ENCODE assay signal across 21 mouse cellular contexts in the genomic region with DNA sequence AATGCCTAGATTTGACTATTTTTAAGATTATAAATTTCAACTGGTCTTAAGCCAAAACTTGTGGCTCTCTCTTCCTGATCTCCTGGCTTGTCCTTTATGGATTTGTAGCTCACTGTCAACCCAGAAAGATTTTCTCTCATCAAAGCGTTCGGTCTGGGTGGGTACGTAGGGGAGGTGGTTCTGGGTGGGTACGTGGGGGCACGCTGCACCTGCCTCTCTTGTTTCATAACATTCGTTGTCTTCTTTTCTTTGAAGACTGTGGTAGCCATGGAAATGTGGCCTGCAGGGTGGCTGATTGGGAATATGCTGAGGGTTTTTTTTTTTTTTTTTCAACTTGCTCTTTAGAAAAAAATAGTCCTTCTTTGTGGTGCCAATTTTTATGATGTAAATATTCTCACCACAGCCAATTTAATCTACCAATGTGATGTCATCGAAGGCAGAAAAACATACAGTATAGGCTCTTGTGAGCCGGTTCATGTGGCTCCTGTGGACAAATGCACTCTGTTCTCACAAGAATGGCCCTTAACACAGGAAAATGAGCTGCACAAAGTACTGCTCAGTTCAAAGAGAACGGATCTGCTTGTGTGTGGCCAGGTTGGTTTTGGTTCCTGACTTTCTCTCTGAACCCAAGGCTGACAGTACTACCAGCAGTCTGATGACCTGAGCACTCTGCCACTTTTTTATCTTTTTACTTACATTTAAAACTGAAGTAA. TPM values are rescaled to one million over a fixed set of nuclear protein-coding genes. Genes with fewer than 3 reads are reported as not detected.
DNase-seq lines count a peak whose midpoint lies in the region; ATAC-seq lines count a peak whose summit lies in the region.
"Had no signal": no experiment of that assay in that cellular context is flagged by ENCODE, and none has a peak within 500 bp of the region (broad histone marks: within the 10 kb centered on the region; RNA-seq: fewer than 3 reads in every experiment).

No protein-coding gene starts in this region.

- H3K9me3 ChIP-seq in liver, embryonic 11.5 days (ENCODE audit: control insufficient read depth, low read length): no peaks in the 10 kb centered on the region
- no peaks in the 10 kb centered on the region for H3K9me3 ChIP-seq in liver, embryonic 12.5 days (replicated peaks)
- no peaks in the 10 kb centered on the region for H3K9me3 ChIP-seq in forebrain, embryonic 12.5 days
- H3K9me3 ChIP-seq in hindbrain, embryonic 14.5 days (ENCODE audit: control insufficient read depth, low read length): no peaks in the 10 kb centered on the region
- H3K9me3 ChIP-seq in embryonic facial prominence, embryonic 10.5 days: no peaks in the 10 kb centered on the region
- H3K9me3 ChIP-seq: limb, embryonic 10.5 days; liver, embryonic 13.5 days; lung, embryonic 15.5 days; neural tube, embryonic 15.5 days had no signal

- DNase-seq in liver, embryonic 11.5 days (ENCODE audit: low spot score): peak; percentile 12
- DNase-seq in CD8-positive naive resting alpha-beta T cell, adult 2 months (ENCODE audit: low read depth in 2 of 2, low spot score in 2 of 2): peak; percentile 73 to 80
- DNase-seq in hindbrain, embryonic 14.5 days (ENCODE audit: low spot score): no peak
- no peak for DNase-seq in MN1 (ENCODE audit: low spot score)
- DNase-seq in embryonic facial prominence, embryonic 10.5 days (ENCODE audit: low spot score): no peak
- DNase-seq in urinary bladder, postnatal 14 days (ENCODE audit: low spot score): no peak
- DNase-seq: adrenal gland, postnatal 36 days; B cell, adult 2 months; cerebellum, postnatal 14 days; gastrocnemius, postnatal 36 days; heart, postnatal 14 days; layer of hippocampus, postnatal 36 days; liver, embryonic 13.5 days had no signal

- H3K9ac ChIP-seq in liver, embryonic 11.5 days (ENCODE audit: low read depth, low read length): no peak overlapping the region
- no peak overlapping the region for H3K9ac ChIP-seq in liver, embryonic 12.5 days
- no peak overlapping the region for H3K9ac ChIP-seq in forebrain, embryonic 12.5 days
- no peak overlapping the region for H3K9ac ChIP-seq in hindbrain, embryonic 14.5 days
- H3K9ac ChIP-seq: liver, embryonic 13.5 days; lung, embryonic 15.5 days; neural tube, embryonic 15.5 days had no signal

- no peak overlapping the region for H3K4me3 ChIP-seq in liver, embryonic 11.5 days (ENCODE audit: low read depth, low read length)
- no peak overlapping the region for H3K4me3 ChIP-seq in liver, embryonic 12.5 days
- no peak overlapping the region for H3K4me3 ChIP-seq in forebrain, embryonic 12.5 days (replicated peaks)
- H3K4me3 ChIP-seq in hindbrain, embryonic 14.5 days (replicated peaks; ENCODE audit: low read length): no peak overlapping the region
- H3K4me3 ChIP-seq in embryonic facial prominence, embryonic 10.5 days: no peak overlapping the region
- H3K4me3 ChIP-seq: limb, embryonic 10.5 days; liver, embryonic 13.5 days; lung, embryonic 15.5 days; neural tube, embryonic 15.5 days had no signal

- H3K27me3 ChIP-seq in liver, embryonic 11.5 days (replicated peaks; ENCODE audit: control insufficient read depth, insufficient read depth, low read length): no peaks in the 10 kb centered on the region
- no peaks in the 10 kb centered on the region for H3K27me3 ChIP-seq in liver, embryonic 12.5 days (replicated peaks)
- no peaks in the 10 kb centered on the region for H3K27me3 ChIP-seq in forebrain, embryonic 12.5 days
- no peaks in the 10 kb centered on the region for H3K27me3 ChIP-seq in hindbrain, embryonic 14.5 days (ENCODE audit: control insufficient read depth, insufficient read depth, low read length)
- no peaks in the 10 kb centered on the region for H3K27me3 ChIP-seq in embryonic facial prominence, embryonic 10.5 days (replicated peaks; ENCODE audit: low read depth, poor library complexity, severe bottlenecking)
- H3K27me3 ChIP-seq: liver, embryonic 13.5 days; lung, embryonic 15.5 days; neural tube, embryonic 15.5 days had no signal

- no peak for ATAC-seq in liver, embryonic 11.5 days (replicated peaks; ENCODE audit: low FRiP score)
- no peak for ATAC-seq in liver, embryonic 12.5 days
- peak; percentile 77 for ATAC-seq in forebrain, embryonic 12.5 days (ENCODE audit: low FRiP score)
- no peak for ATAC-seq in hindbrain, embryonic 14.5 days (ENCODE audit: low FRiP score)
- ATAC-seq: intestine, embryonic 16.5 days had no signal

- no peaks in the 10 kb centered on the region for H3K36me3 ChIP-seq in liver, embryonic 11.5 days (ENCODE audit: control insufficient read depth, insufficient read depth, low read length)
- H3K36me3 ChIP-seq in liver, embryonic 12.5 days: peaks cover 53% of the 10 kb centered on the region
- H3K36me3 ChIP-seq in forebrain, embryonic 12.5 days (replicated peaks): no peaks in the 10 kb centered on the region
- no peaks in the 10 kb centered on the region for H3K36me3 ChIP-seq in hindbrain, embryonic 14.5 days (replicated peaks; ENCODE audit: control insufficient read depth, insufficient read depth)
- no peaks in the 10 kb centered on the region for H3K36me3 ChIP-seq in embryonic facial prominence, embryonic 10.5 days (replicated peaks)
- H3K36me3 ChIP-seq: limb, embryonic 10.5 days; lung, embryonic 15.5 days; neural tube, embryonic 15.5 days had no signal

- 0 out of 2 replicates have a peak, but pooled peaks cover 2% of the 10 kb centered on the region for H3K4me1 ChIP-seq in liver, embryonic 11.5 days (replicated peaks; ENCODE audit: control insufficient read depth, insufficient read depth, low read length)
- no peaks in the 10 kb centered on the region for H3K4me1 ChIP-seq in liver, embryonic 12.5 days
- peaks cover 20% of the 10 kb centered on the region for H3K4me1 ChIP-seq in forebrain, embryonic 12.5 days
- H3K4me1 ChIP-seq in hindbrain, embryonic 14.5 days (replicated peaks; ENCODE audit: control insufficient read depth, insufficient read depth, low read length): no peaks in the 10 kb centered on the region
- H3K4me1 ChIP-seq in embryonic facial prominence, embryonic 10.5 days: no peaks in the 10 kb centered on the region
- H3K4me1 ChIP-seq: limb, embryonic 10.5 days; neural tube, embryonic 15.5 days had no signal

- no peak overlapping the region for H3K4me2 ChIP-seq in liver, embryonic 11.5 days
- H3K4me2 ChIP-seq in liver, embryonic 12.5 days: no peak overlapping the region
- no peak overlapping the region for H3K4me2 ChIP-seq in forebrain, embryonic 12.5 days
- no peak overlapping the region for H3K4me2 ChIP-seq in hindbrain, embryonic 14.5 days (replicated peaks)
- H3K4me2 ChIP-seq: liver, embryonic 13.5 days; lung, embryonic 15.5 days; neural tube, embryonic 15.5 days had no signal

- H3K27ac ChIP-seq in liver, embryonic 11.5 days (ENCODE audit: low read depth, low read length): no peak overlapping the region
- H3K27ac ChIP-seq in liver, embryonic 12.5 days: no peak overlapping the region
- H3K27ac ChIP-seq in forebrain, embryonic 12.5 days: peak overlapping the region; percentile 54
- H3K27ac ChIP-seq in hindbrain, embryonic 14.5 days: peak overlapping the region; percentile 38; the same call in 1 of the 2 replicates
- no peak overlapping the region for H3K27ac ChIP-seq in embryonic facial prominence, embryonic 10.5 days (replicated peaks)
- H3K27ac ChIP-seq: kidney, postnatal 0 days; limb, embryonic 10.5 days; liver, embryonic 13.5 days; lung, embryonic 15.5 days; neural tube, embryonic 15.5 days; stomach, postnatal 0 days had no signal

- 93% methylated on average over 9 of the region's 9 CpGs for WGBS in liver, embryonic 11.5 days
- 90% methylated on average over 9 of the region's 9 CpGs for WGBS in liver, embryonic 12.5 days (ENCODE audit: insufficient replicate concordance)
- WGBS in forebrain, embryonic 12.5 days: 55% methylated on average over 9 of the region's 9 CpGs
- WGBS in hindbrain, embryonic 14.5 days: 45% methylated on average over 9 of the region's 9 CpGs
- 85% methylated on average over 9 of the region's 9 CpGs for WGBS in embryonic facial prominence, embryonic 10.5 days

RNA-seq across cellular contexts. Expression of gene Fam241a, which starts 27.9 kb away (rescaled TPM):
- 42.2 and 44.2 TPM in 2 replicates for polyA plus RNA-seq in liver, embryonic 11.5 days (2014; fragmentation: Nextera tagmentation; extraction: Ambion mirVana)
- polyA plus RNA-seq in liver, embryonic 12.5 days (2016; fragmentation: Nextera tagmentation; extraction: Ambion mirVana): 61.8 and 62.3 TPM in 2 replicates
- polyA plus RNA-seq in forebrain, embryonic 12.5 days (2016; fragmentation: Nextera tagmentation; extraction: Ambion mirVana): 7.3 and 8.5 TPM in 2 replicates
- 9.9 and 10.4 TPM in 2 replicates for polyA plus RNA-seq in hindbrain, embryonic 14.5 days (2014; fragmentation: Nextera tagmentation; extraction: Ambion mirVana)
- polyA plus RNA-seq in embryonic facial prominence, embryonic 10.5 days (2016; fragmentation: Nextera tagmentation; extraction: Ambion mirVana): 2.7 and 3.9 TPM in 2 replicates

RNA-seq across cellular contexts. Expression of gene Ap1ar, which starts 30.9 kb away (rescaled TPM):
- 55.7 and 55.8 TPM in 2 replicates for polyA plus RNA-seq in liver, embryonic 11.5 days (2014; fragmentation: Nextera tagmentation; extraction: Ambion mirVana)
- polyA plus RNA-seq in liver, embryonic 12.5 days (2016; fragmentation: Nextera tagmentation; extraction: Ambion mirVana): 37.3 and 39.3 TPM in 2 replicates
- 74.2 and 80.9 TPM in 2 replicates for polyA plus RNA-seq in forebrain, embryonic 12.5 days (2016; fragmentation: Nextera tagmentation; extraction: Ambion mirVana)
- polyA plus RNA-seq in hindbrain, embryonic 14.5 days (2014; fragmentation: Nextera tagmentation; extraction: Ambion mirVana): 100.0 and 102 TPM in 2 replicates
- 60.6 and 64.6 TPM in 2 replicates for polyA plus RNA-seq in embryonic facial prominence, embryonic 10.5 days (2016; fragmentation: Nextera tagmentation; extraction: Ambion mirVana)

Comparison
In these comparisons a context has a peak if more than half of its experiments do, and no peak if none do; other contexts are left out.
1. DNase-seq: peak in liver, embryonic 11.5 days (single experiment) and CD8-positive naive resting alpha-beta T cell, adult 2 months (2 of 2); none in hindbrain, embryonic 14.5 days (single experiment), MN1 (single experiment), embryonic facial prominence, embryonic 10.5 days (single experiment) and urinary bladder, postnatal 14 days (single experiment).
2. H3K27ac ChIP-seq: peak in forebrain, embryonic 12.5 days (single experiment) and hindbrain, embryonic 14.5 days (single experiment); none in liver, embryonic 11.5 days (single experiment), liver, embryonic 12.5 days (single experiment) and embryonic facial prominence, embryonic 10.5 days (single experiment).